Mouse (Mus musculus): ENCODE measurements around the gene Spsb3. TPM values are rescaled to one million over a fixed set of nuclear protein-coding genes. Genes with fewer than 3 reads are reported as not detected.
A peak's percentile ranks its signal among the peaks of the same experiment; 100 is the strongest.

Spsb3 gene
- polyA plus RNA-seq, 1 experiment from 2014 or later: 32.0 TPM

DNA sequence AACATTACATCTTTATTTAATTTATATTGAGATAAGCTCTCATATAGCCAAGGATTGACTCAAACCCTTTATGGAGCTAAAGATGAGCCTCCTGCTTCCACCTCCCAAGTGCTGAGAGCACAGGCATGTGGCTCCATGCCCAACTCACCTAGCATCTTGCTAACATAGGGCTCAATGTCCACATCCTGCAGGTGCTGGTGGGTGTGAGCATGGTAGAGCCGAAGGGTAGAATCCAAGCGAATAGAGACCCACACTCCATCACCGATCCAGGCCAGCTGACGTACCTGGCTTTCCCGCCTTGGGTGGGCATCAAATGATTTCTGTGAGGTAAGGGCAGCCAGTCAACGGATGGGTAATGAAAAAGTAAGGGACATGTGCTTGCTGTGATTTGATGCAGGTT lies 13.6 kb downstream of the Spsb3 start:
- no peak overlapping the region for H3K4me2 ChIP-seq (replicated peaks)
- peaks cover 20% of the 10 kb centered on the region for H3K4me1 ChIP-seq (replicated peaks)
- H3K27me3 ChIP-seq (replicated peaks): no peaks in the 10 kb centered on the region
- ATAC-seq: no peak
- no peak overlapping the region for H3K4me3 ChIP-seq (replicated peaks)
- no peak overlapping the region for H3K9ac ChIP-seq
- 92% methylated on average over 6 of the region's 6 CpGs for WGBS
- H3K27ac ChIP-seq: no peak overlapping the region
- peaks cover 66% of the 10 kb centered on the region for H3K36me3 ChIP-seq
- no peaks in the 10 kb centered on the region for H3K9me3 ChIP-seq

DNA sequence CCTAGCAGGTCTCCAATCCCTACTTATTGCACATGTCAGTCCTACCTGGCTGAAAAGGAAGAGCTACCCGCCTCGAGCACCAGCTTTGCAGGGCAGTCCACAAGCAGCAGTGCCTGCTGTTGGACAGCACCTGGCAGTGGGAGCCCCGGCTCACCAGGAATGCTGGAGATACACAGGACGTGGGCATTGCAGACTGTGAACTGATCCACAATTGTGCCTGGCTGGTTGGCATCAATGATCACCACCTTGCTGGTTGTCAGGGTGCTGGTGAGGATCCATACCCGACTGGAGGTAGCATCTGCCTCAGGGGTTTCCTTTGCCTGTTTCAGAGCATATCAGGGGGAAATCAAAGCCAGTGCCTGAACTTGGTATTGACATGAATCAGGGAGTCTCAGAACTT lies 15.7 kb downstream of the Spsb3 start:
- 92% methylated on average over 5 of the region's 5 CpGs for WGBS
- peaks cover 8% of the 10 kb centered on the region for H3K4me1 ChIP-seq (replicated peaks)
- ATAC-seq: no peak
- no peak overlapping the region for H3K4me3 ChIP-seq (replicated peaks)
- no peaks in the 10 kb centered on the region for H3K9me3 ChIP-seq
- H3K36me3 ChIP-seq: peaks cover 84% of the 10 kb centered on the region
- H3K27ac ChIP-seq: no peak overlapping the region
- no peaks in the 10 kb centered on the region for H3K27me3 ChIP-seq (replicated peaks)
- no peak overlapping the region for H3K9ac ChIP-seq
- no peak overlapping the region for H3K4me2 ChIP-seq (replicated peaks)

GRCm38 (mm10) chr17:24902671-24903474 lies 16.4 kb downstream of the Spsb3 start:
- H3K36me3 ChIP-seq: peaks cover 88% of the 10 kb centered on the region
- no peak overlapping the region for H3K4me3 ChIP-seq (replicated peaks)
- peak; percentile 61; the same call in 1 of the 2 replicates for ATAC-seq
- H3K4me1 ChIP-seq (replicated peaks): peaks cover under 1% of the 10 kb centered on the region; the same call in 1 of the 2 replicates
- no peaks in the 10 kb centered on the region for H3K27me3 ChIP-seq (replicated peaks)
- H3K4me2 ChIP-seq (replicated peaks): no peak overlapping the region
- 65% methylated on average over 9 of the region's 9 CpGs for WGBS
- H3K27ac ChIP-seq: no peak overlapping the region
- H3K9ac ChIP-seq: no peak overlapping the region
- no peaks in the 10 kb centered on the region for H3K9me3 ChIP-seq

GRCm38 (mm10) chr17:24903767-24904166 lies 17.3 kb downstream of the Spsb3 start:
- Histone ChIP-seq H3K4me1 (replicated peaks) (no peaks in the 10 kb centered on the region), H3K4me2 (replicated peaks) (no peak overlapping the region), H3K9me3 (no peaks in the 10 kb centered on the region), H3K36me3 (peaks cover 91% of the 10 kb centered on the region), H3K27me3 (replicated peaks) (no peaks in the 10 kb centered on the region), H3K4me3 (replicated peaks) (no peak overlapping the region), H3K9ac (no peak overlapping the region), H3K27ac (no peak overlapping the region)
- ATAC-seq: no peak
- WGBS: 88% methylated on average over 9 of the region's 9 CpGs

DNA sequence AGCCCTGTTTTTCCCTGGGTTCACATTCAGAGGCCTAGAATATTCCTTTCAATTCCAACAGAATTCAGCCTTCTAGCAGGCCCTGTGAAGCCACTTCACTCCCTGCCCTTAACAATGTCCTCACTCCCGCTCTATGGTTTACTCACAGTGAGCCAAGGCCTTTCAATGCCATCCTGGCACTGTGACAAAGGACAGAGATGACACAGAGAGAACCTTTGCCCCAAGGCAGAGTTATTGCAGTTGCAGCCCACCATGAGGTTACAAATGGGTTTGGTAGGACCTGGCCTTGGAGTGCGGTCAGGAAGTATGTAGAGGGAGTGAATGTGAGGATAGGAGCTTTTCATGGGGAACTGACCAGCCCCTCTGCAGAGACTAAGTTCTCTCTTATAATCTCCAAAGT lies 21.1 kb downstream of the Spsb3 start:
- Histone ChIP-seq H3K27ac (no peak overlapping the region), H3K4me3 (replicated peaks) (no peak overlapping the region), H3K4me2 (replicated peaks) (no peak overlapping the region), H3K36me3 (peaks cover 77% of the 10 kb centered on the region), H3K27me3 (replicated peaks) (no peaks in the 10 kb centered on the region), H3K9me3 (no peaks in the 10 kb centered on the region), H3K4me1 (replicated peaks) (no peaks in the 10 kb centered on the region), H3K9ac (no peak overlapping the region)
- 91% methylated on average over 2 of the region's 2 CpGs for WGBS
- no peak for ATAC-seq

- H3K4me1 ChIP-seq (replicated peaks): no peaks in the 10 kb centered on the region
- H3K36me3 ChIP-seq: peaks cover 63% of the 10 kb centered on the region
- H3K4me2 ChIP-seq (replicated peaks): no peak overlapping the region
- ATAC-seq: no peak
- H3K4me3 ChIP-seq (replicated peaks): no peak overlapping the region
- no peak overlapping the region for H3K9ac ChIP-seq
- no peaks in the 10 kb centered on the region for H3K9me3 ChIP-seq
- H3K27me3 ChIP-seq (replicated peaks): no peaks in the 10 kb centered on the region
- H3K27ac ChIP-seq: no peak overlapping the region
Observed at GRCm38 (mm10) chr17:24913984-24914383, 27.5 kb downstream of the Spsb3 start.

GRCm38 (mm10) chr17:24923246-24923645 lies 36.8 kb downstream of the Spsb3 start:
- 86% methylated on average over 1 of the region's 1 CpGs for WGBS
- H3K4me1 ChIP-seq (replicated peaks): no peaks in the 10 kb centered on the region
- H3K27ac ChIP-seq: no peak overlapping the region
- H3K4me2 ChIP-seq (replicated peaks): no peak overlapping the region
- no peaks in the 10 kb centered on the region for H3K9me3 ChIP-seq
- ATAC-seq: no peak
- H3K4me3 ChIP-seq (replicated peaks): no peak overlapping the region
- no peaks in the 10 kb centered on the region for H3K27me3 ChIP-seq (replicated peaks)
- no peak overlapping the region for H3K9ac ChIP-seq
- H3K36me3 ChIP-seq: peaks cover 60% of the 10 kb centered on the region

DNA sequence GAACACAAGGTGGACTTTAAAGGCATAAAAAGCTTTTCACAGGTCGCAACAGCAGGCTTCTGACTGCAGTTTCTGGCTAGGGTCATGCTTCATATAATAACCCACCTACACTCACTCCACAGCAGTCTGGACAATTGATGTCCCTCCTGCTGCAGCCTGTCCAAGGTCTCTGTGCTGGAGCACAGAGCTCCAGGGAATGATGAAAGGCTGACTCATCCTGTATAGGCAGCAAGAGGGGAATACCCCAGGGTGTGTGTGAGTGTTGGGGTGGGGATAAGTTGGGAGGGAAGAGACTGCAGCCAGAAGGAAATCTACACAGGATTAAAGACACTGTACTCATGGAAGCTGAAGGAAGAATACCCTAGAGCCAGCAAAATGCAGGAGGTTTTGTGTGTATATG lies 43.1 kb downstream of the Spsb3 start:
- Histone ChIP-seq H3K9me3 (no peaks in the 10 kb centered on the region), H3K27ac (no peak overlapping the region), H3K4me2 (replicated peaks) (no peak overlapping the region), H3K27me3 (replicated peaks) (no peaks in the 10 kb centered on the region), H3K36me3 (peaks cover 16% of the 10 kb centered on the region; the same call in 1 of the 2 replicates), H3K4me3 (replicated peaks) (no peak overlapping the region), H3K4me1 (replicated peaks) (no peaks in the 10 kb centered on the region), H3K9ac (no peak overlapping the region)
- 77% methylated on average over 1 of the region's 1 CpGs for WGBS
- ATAC-seq: no peak

DNA sequence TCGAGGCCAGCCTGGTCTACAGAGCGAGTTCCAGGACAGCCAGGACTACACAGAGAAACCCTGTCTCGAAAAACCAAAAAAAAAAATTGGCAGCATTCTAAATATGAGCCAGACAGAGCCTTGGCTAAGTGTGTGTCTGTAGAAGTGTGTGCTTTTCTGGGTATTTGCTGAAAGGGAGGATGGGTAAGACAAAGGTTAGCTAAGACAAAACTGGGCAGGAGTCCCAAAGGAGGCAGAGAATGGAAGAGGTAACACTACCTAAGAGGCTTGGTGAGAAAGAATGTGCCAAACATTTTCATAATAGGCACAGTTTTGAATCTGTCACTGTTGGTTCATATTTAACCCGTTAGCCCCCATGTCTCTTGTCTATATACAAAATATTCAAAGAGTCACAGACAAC lies 46.0 kb downstream of the Spsb3 start:
- H3K9ac ChIP-seq: no peak overlapping the region
- H3K9me3 ChIP-seq: no peaks in the 10 kb centered on the region
- H3K27ac ChIP-seq: no peak overlapping the region
- no peak overlapping the region for H3K4me2 ChIP-seq (replicated peaks)
- H3K4me3 ChIP-seq (replicated peaks): no peak overlapping the region
- WGBS: 93% methylated on average over 4 of the region's 4 CpGs
- no peaks in the 10 kb centered on the region for H3K27me3 ChIP-seq (replicated peaks)
- peaks cover 13% of the 10 kb centered on the region for H3K4me1 ChIP-seq (replicated peaks)
- no peak for ATAC-seq
- 0 out of 2 replicates have a peak, but pooled peaks cover 6% of the 10 kb centered on the region for H3K36me3 ChIP-seq

DNA sequence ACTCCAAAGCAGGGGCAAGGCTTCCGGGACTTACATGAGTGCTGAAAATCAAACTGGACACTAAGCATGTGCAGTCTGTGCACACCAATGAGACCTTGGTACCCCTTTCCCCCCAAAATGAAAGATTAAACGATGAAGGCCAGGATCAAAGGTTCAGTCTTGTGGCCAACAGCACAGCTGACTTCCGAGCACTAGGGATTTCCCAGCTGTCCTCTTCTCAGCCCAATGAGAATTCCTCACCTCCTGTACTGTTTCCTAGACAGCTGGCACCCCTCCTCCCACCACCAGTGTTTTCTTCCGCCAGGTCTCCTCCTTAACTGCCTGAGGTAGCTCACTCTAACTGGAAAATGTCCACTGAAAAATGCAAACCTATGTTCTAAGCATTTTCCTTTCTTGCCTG lies 46.7 kb downstream of the Spsb3 start:
- Histone ChIP-seq H3K4me1 (replicated peaks) (peaks cover 13% of the 10 kb centered on the region), H3K4me3 (replicated peaks) (no peak overlapping the region), H3K27me3 (replicated peaks) (no peaks in the 10 kb centered on the region), H3K36me3 (0 out of 2 replicates have a peak, but pooled peaks cover 3% of the 10 kb centered on the region), H3K9ac (no peak overlapping the region), H3K27ac (no peak overlapping the region), H3K4me2 (replicated peaks) (no peak overlapping the region), H3K9me3 (no peaks in the 10 kb centered on the region)
- 76% methylated on average over 4 of the region's 4 CpGs for WGBS
- ATAC-seq: no peak

- peaks cover 13% of the 10 kb centered on the region for H3K4me1 ChIP-seq (replicated peaks)
- no peaks in the 10 kb centered on the region for H3K9me3 ChIP-seq
- no peaks in the 10 kb centered on the region for H3K27me3 ChIP-seq (replicated peaks)
- no peaks in the 10 kb centered on the region for H3K36me3 ChIP-seq
- peak overlapping the region; percentile 81 for H3K4me2 ChIP-seq (replicated peaks)
- 66% methylated on average over 4 of the region's 4 CpGs for WGBS
- no peak overlapping the region for H3K27ac ChIP-seq
- H3K4me3 ChIP-seq (replicated peaks): peak overlapping the region; percentile 99; the same call in 1 of the 2 replicates
- peak overlapping the region; percentile 90; the same call in 1 of the 2 replicates for H3K9ac ChIP-seq
- ATAC-seq: no peak
Observed at GRCm38 (mm10) chr17:24934926-24935325, 48.5 kb downstream of the Spsb3 start.

DNA sequence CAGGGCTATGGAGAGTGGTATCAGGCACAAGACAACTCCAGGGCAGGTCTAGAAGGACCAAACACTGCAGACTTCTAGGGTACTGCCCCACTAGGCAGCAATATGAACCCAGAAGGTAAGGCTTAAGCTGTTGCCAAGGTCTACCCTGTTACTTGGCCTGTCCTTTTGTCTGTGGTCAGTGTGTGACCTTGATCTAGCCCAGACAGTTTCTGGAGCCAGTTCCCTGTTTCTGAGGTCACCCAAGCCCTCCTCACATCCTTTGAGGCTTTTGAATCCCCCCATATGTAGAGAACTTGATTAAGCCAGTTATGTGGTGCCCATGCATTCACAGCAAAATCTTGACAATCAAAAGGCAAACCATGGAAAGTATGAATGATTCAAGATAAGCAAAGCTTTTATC lies 49.2 kb downstream of the Spsb3 start:
- no peak overlapping the region for H3K27ac ChIP-seq
- peak overlapping the region; percentile 99 for H3K4me3 ChIP-seq (replicated peaks)
- peaks cover 13% of the 10 kb centered on the region for H3K4me1 ChIP-seq (replicated peaks)
- H3K9ac ChIP-seq: peak overlapping the region; percentile 90
- no peaks in the 10 kb centered on the region for H3K36me3 ChIP-seq
- ATAC-seq: no peak
- H3K27me3 ChIP-seq (replicated peaks): no peaks in the 10 kb centered on the region
- peak overlapping the region; percentile 81 for H3K4me2 ChIP-seq (replicated peaks)
- no peaks in the 10 kb centered on the region for H3K9me3 ChIP-seq

Data from intestine, embryonic 15.5 days (tissue).